ENCODE assay signal across 7 mouse cellular contexts in the genomic region with DNA sequence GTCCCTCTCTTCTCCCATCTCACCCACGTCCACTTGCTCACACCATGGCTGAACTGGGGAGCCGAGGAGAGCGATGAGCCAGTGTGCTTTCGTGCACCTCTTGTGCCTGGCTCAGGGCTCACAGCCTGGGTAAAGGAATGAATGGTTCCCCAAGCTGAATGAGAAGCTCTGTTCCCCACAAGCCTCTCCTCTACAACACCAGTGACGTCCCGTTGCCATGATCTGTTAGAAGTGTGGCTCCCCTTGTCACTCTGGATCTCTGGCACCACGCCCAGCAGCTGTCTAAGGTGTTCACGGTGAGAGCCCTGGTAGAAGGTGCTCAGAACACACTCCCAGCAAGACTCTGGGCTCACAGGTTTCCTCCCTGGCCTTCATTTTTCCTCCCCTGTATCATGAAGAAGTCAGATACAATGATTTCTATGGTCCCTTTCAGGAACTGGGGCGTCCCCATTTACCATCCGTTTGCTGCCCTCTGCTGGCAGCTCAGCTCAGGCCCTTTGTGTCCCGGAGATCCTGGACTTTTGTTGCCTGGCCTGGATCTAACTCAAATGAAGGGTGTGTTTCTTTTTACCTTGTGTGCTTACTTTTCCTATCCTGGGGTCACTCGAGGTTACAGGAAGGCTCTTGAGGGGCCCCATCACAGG. TPM values are rescaled to one million over a fixed set of nuclear protein-coding genes. Genes with fewer than 3 reads are reported as not detected.
A peak's percentile ranks its signal among the peaks of the same experiment; 100 is the strongest.
DNase-seq lines count a peak whose midpoint lies in the region; ATAC-seq and TF ChIP-seq lines count a peak whose summit lies in the region.

No protein-coding gene starts in this region.

- no peak overlapping the region for H3K4me2 ChIP-seq in midbrain, embryonic 12.5 days (replicated peaks)

- no peaks in the 10 kb centered on the region for H3K27me3 ChIP-seq in midbrain, embryonic 12.5 days
- no peaks in the 10 kb centered on the region for H3K27me3 ChIP-seq in small intestine, adult 2 months (ENCODE audit: control insufficient read depth, insufficient read depth, low read length)

- no peak for TF ChIP-seq POLR2A in small intestine, adult 2 months (IDR thresholded peaks at IDR 0.05; ENCODE audit: low read depth, low read length)

- no peaks in the 10 kb centered on the region for H3K36me3 ChIP-seq in midbrain, embryonic 12.5 days
- no peaks in the 10 kb centered on the region for H3K36me3 ChIP-seq in small intestine, adult 2 months (ENCODE audit: control insufficient read depth, insufficient read depth, low read length)

- H3K4me1 ChIP-seq in midbrain, embryonic 12.5 days = 0 out of 2 replicates have a peak, but pooled peaks cover 2% of the 10 kb centered on the region
- no peaks in the 10 kb centered on the region for H3K4me1 ChIP-seq in small intestine, adult 2 months (ENCODE audit: control insufficient read depth, insufficient read depth, insufficient read length, low read length)

- no peaks in the 10 kb centered on the region for H3K9me3 ChIP-seq in midbrain, embryonic 12.5 days

- ATAC-seq in midbrain, embryonic 12.5 days (ENCODE audit: low FRiP score, low read depth) = peak; percentile 56; the same call in 1 of the 2 replicates

- H3K9ac ChIP-seq in midbrain, embryonic 12.5 days (replicated peaks) = no peak overlapping the region

- H3K27ac ChIP-seq in gastrocnemius, adult 2 months = no peak overlapping the region
- no peak overlapping the region for H3K27ac ChIP-seq in midbrain, embryonic 12.5 days (replicated peaks)
- H3K27ac ChIP-seq in small intestine, adult 2 months (ENCODE audit: insufficient read depth, low read depth, low read length) = no peak overlapping the region

- DNase-seq in adrenal gland, adult 2 months = peak; percentile 83
- DNase-seq in cerebellum, postnatal 4 days (ENCODE audit: low spot score in 2 of 2) = peak; percentile 81 to 88
- peak; percentile 85 for DNase-seq in gastrocnemius, adult 2 months
- peak; percentile 87 for DNase-seq in kidney, adult 18-20 months
- peak; percentile 89 for DNase-seq in left cerebral cortex, postnatal 4 days

- peak; percentile 95 for TF ChIP-seq CTCF in gastrocnemius, adult 2 months (IDR thresholded peaks at IDR 0.05)
- peak; percentile 93 for TF ChIP-seq CTCF in small intestine, adult 2 months (IDR thresholded peaks at IDR 0.05; ENCODE audit: extremely low read depth, insufficient read length, insufficient replicate concordance, low read depth, low read length)

- intact Hi-C loops in gastrocnemius, adult 2 months (cut with DNase I) = loop anchor here (2.0 to 5.0 kb wide), 4 partner anchors 140 to 415 kb away; a partner anchor contains a TSS
- intact Hi-C loops in left cerebral cortex, postnatal 4 days (cut with DNase I) = loop anchor here (2.0 to 5.0 kb wide), 2 partner anchors 192 to 330 kb away; a partner anchor contains a TSS

- H3K4me3 ChIP-seq in gastrocnemius, adult 2 months = no peak overlapping the region
- no peak overlapping the region for H3K4me3 ChIP-seq in midbrain, embryonic 12.5 days
- H3K4me3 ChIP-seq in small intestine, adult 2 months (ENCODE audit: low read depth, low read length) = no peak overlapping the region

- 45% methylated on average over 12 of the region's 12 CpGs for WGBS in midbrain, embryonic 12.5 days
- WGBS in small intestine, adult 2 months = 39% methylated on average over 12 of the region's 12 CpGs

RNA-seq across cellular contexts. Expression of a gene that starts 51.1 kb away (rescaled TPM):
- total RNA-seq in adrenal gland, adult 2 months (2021) = 10 to 100 TPM; 15.3 to 20.3 TPM
- 29.6 and 33.0 TPM in 2 replicates for polyA plus RNA-seq in adrenal gland, adult 2 months (2012; rRNA removed)
- total RNA-seq in gastrocnemius, adult 2 months (2021) = 1 to 10 TPM; 3.6 to 4.0 TPM
- total RNA-seq in left cerebral cortex, postnatal 4 days (2021) = 1 to 10 TPM; 3.2 to 3.7 TPM
- polyA plus RNA-seq in midbrain, embryonic 12.5 days (2016; fragmentation: Nextera tagmentation; extraction: Ambion mirVana) = 3.0 and 4.7 TPM in 2 replicates
- polyA plus RNA-seq in small intestine, adult 2 months (2012; rRNA removed) = 35.0 and 103 TPM in 2 replicates
